Mouse (Mus musculus) left cerebral cortex, postnatal 36 days (tissue): ENCODE results near the gene Dpf2. TPM values are rescaled to one million over a fixed set of nuclear protein-coding genes. Genes with fewer than 3 reads are reported as not detected.
"Not testable (repeated sequence)": the region's sequence is repeated elsewhere in the genome, so short reads cannot be mapped to it uniquely, and the experiment has no call there.

Experiments used
- DNase-seq, 2 experiments: peaks; one replicate each; pipeline ENCODE4 v3.0.0; 2021 to 2022; ENCODE audit warnings: low spot score in 2 of 2, mixed read lengths in 1 of 2
- intact Hi-C: fragments of 180-260 bp; cut with DNase I; formaldehyde crosslinking; loops from one replicate; pipeline ENCODE4 v1.15.1; 2025
- total RNA-seq, 2 experiments: library from RNA; stranded (reverse); gene quantifications; 2 replicates each; pipeline ENCODE4 v1.2.3; 2021

Gene Dpf2
- total RNA-seq, 2 experiments from 2014 or later = 77.5 to 96.5 TPM

DNA sequence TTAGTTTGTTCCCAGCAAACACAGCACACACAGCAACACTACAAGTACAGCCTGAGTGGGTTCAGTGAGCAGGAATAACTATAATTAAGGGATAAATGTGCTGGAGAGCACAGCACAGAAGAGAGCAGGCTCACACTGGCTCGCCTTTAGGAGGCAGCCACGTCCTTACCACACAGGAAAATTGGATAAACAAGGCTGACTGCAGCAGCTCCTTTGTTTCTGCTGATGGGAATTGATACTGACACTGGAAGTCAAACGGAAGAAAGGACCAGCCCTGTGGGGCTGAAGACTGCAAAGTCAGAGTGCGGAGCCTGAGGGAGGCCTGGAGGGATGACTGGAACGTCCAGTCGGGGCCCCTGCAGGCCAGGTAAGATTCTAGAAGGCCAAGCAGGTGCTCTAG, 2.6 kb downstream of the Dpf2 start:
- no peak for DNase-seq
- intact Hi-C loops = no loop called here

DNA sequence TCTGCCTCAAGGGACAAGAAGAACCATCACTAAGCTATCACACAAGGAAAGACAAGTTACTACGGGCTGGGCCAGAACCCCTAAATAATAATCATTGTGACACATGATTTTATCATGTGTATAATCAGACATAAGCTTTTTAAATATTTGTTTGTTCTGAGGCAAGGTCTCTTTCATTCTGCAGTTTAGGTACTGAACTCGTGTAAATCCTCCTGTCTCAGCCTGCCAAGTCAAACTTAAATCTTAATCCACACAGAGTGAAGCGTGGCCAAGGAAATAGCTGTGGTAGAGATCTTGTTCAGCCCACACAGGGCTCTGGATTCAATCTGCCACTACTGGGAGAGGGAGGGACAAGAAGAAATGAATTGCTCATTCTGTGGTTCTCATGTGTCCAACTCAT, 5.5 kb downstream of the Dpf2 start:
- intact Hi-C loops = no loop called here
- DNase-seq = no peak

DNA sequence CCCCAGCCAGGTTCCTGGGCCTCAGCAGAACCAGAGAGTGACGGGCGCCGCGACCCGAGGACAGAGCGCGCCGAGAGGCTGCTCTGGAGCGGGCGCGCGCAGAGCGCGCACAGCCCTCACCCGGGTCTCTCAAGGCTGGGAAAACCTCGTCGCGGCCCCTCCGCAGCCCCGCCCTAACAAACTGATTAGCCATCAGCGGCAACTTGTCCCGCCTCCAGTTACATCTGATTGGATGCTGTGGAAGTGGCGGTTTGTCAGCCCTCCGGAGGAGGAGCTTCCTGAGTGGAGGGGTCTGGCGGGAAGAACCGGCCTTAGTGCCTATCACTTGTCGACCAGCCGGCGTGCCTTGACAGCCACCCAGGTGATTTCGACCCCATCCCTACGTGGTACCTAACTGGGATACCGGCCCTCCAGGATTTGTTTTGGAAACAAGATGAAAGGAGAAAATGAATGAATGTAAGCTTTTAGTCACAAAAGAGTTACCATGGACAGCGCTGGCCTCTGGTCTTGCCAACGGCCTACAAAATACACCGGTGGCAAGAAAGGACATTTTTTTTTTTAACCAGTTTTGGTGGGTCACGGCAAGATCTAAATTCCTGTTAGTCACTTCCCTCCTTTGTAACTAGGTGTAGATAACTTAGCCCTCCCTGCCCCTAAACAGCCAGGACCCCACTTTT, 18.7 kb downstream of the Dpf2 start, which contains the start of gene Tigd3:
Gene Tigd3 (minus strand): TSS at position 148 of the 677 bp plus-strand sequence.
- DNase-seq = peak; percentile 91 to 94
- intact Hi-C loops = no loop called here

GRCm38 (mm10) chr19:5893282-5894001, 19.4 kb downstream of the Dpf2 start:
- intact Hi-C loops = no loop called here
- DNase-seq = no peak

DNA sequence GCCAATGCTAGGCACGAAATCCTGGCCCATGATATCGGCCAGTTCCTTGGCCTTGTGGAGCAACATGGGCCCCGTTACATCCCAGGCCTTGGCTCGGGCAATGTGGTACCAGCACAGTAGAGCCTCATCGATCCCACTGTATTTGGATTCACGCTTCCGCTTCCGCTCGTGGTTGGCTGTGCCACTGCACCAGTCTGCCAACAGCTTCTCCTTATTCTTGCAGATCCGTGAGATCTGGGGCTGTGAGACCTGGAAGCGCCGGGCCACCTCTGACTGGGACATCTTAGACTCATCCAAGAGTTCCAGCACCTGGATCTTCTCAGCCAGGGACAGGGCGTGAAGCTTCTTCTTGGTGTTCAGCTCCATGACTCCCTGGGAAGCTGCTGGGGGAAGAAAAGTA, 20.1 kb downstream of the Dpf2 start:
- intact Hi-C loops = no loop called here
- no peak for DNase-seq

DNA sequence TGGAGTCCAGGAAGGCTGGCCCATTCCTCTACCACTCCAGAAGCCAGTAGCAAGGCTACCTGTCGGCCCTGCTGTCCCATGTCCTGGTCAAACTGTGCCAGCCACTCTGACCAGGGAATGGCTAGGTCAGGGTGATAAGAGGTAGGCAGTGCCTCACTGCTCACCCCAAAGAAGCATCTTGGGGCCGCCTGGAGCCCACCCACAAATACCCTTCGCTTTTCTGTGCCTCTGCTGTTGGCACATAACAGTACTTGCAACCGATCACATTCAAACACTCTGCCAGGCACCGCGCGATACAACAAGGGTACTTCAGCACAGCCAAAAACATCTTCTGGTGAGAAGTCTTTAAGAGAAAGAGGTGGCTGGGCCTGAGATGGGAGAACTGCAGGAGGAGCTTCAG, 20.5 kb downstream of the Dpf2 start:
- intact Hi-C loops = no loop called here
- no peak for DNase-seq

GRCm38 (mm10) chr19:5891521-5892258, 21.1 kb downstream of the Dpf2 start:
- intact Hi-C loops = no loop called here
- no peak for DNase-seq

DNA sequence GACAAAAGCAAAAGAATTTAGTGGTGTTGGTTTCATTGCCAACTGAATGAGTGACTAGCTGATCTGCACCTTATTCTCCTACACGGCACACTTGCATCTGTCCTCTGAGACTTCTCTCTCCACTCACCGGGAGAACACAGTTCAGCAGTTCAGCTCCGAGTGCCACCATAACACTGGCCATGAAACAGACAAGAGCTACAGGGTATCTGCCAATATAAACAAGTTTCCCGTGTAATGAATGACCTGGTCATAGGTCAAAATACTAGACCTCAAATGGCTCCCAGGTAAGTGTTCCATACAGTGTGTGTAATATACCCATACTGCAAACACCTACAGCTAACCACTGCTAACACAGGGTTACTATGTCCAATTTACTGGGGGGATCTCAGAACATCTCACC, 23.6 kb downstream of the Dpf2 start:
- no peak for DNase-seq
- intact Hi-C loops = no loop called here

DNA sequence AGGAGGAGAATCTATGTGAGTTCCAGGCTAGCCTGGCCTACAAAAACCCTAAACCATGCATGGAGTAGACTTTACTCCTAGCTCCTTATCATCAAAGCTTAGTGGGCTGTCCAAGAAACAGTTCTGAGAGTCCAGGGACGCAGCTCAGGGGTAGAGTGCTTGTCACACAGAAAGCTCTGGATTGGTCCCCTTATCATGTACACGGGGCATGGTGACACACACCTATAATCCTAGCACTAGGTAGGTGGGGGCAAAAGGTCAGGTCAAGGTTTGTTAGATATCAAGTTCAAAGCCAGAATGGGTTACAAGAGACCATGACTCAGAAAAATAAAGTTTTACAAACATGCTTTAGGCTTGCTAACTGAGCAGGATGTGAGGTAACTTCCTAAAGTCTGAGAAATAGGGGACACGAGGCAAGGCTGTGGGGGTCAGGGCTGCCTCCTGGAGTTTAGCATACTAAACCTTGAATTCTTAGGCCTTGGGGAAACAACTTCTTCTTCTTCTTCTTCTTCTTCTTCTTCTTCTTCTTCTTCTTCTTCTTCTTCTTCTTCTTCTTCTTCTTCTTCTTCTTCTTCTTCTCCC, 25.5 kb downstream of the Dpf2 start:
- DNase-seq = no peak
- intact Hi-C loops = no loop called here

DNA sequence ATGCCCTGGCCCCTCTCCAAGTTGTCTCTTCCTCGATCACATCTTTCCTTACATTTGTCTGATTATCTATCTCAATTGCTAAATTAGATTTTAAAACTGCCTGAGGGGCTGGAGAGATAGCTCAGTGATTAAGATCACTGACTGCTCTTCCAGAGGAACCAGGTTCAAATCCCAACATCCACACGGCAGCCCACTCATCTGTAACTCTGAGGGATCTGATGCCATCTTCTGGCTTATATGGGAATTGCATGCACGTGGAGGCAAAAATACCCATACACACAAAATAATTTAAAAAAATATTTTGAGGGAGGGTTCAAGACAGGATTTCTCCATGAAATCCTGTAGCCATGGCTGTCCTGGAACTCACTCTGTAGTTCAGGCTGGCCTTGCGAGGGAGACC, 27.0 kb downstream of the Dpf2 start:
- no peak for DNase-seq

DNA sequence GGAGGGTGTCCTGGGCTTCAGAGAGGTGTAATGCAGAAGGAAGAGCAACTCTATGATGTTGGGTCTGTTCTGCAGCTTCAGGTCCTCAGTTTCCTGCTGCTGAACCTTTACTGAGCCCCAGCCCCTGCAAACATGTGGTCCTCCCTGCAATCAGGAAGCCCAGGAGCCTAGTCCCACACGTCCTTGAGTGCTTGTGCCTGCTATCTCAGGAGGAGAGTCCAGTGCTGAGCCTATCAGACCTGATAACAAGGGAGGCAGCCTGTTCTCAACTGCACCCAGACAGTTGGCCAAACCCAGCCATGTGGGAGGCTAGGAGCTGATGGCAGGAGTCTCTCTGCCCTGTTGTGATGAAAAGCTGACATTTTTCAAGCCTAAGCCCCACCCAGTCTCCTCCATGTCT, 28.9 kb downstream of the Dpf2 start:
- intact Hi-C loops = no loop called here
- no peak for DNase-seq

More for the DNA sequence above, 27.0 kb downstream of the Dpf2 start:
- intact Hi-C loops = no loop called here

GRCm38 (mm10) chr19:5882079-5882478, 30.7 kb downstream of the Dpf2 start:
- intact Hi-C loops, DNase-seq: not testable (repeated sequence)

GRCm38 (mm10) chr19:5881155-5881554, 31.7 kb downstream of the Dpf2 start:
- DNase-seq = no peak
- intact Hi-C loops = no loop called here

DNA sequence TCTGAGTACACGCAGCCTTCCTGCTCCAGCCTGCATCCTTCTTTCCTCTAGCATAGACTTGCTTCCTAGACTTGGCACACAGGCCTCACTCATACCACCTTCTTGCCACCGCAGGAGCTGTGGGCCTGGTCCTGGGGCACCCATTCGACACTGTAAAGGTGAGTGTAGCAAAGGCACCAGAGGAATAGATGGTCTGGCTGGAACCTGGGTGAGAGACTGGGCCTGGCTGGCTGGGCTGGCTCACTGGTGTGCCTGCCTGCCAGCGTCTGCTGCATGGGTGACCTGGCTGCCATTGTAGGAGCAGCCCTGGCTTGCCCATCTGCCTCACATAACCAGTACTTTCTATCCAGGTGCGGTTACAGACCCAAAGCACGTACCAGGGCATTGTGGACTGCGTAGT, 33.1 kb downstream of the Dpf2 start:
- intact Hi-C loops = loop anchor here (2.0 to 10.0 kb wide), 2 partner anchors 93 to 165 kb away; no protein-coding TSS in a partner anchor
- DNase-seq = no peak

DNA sequence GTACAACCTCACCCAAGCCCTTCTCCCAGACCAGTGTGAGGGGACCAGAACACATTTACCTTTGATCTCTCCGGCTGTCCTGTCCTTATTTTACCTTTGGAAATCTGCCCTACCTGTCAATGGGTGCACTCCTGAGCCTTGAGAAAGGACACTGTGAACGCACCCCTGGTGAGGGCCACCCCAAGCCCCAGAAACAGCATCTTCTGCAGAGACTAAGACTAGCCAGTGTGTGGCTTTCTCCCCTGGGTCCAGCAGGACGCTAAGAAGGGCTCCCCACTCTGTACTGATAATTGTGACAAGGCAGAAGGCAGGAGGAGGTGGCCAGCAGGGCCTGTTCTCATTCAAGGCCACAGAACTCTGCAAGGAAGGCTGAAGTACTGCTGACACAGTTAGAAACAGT, 33.9 kb downstream of the Dpf2 start:
- intact Hi-C loops = loop anchor here (2.0 to 10.0 kb wide), 2 partner anchors 92 to 164 kb away; no protein-coding TSS in a partner anchor
- DNase-seq = no peak

DNA sequence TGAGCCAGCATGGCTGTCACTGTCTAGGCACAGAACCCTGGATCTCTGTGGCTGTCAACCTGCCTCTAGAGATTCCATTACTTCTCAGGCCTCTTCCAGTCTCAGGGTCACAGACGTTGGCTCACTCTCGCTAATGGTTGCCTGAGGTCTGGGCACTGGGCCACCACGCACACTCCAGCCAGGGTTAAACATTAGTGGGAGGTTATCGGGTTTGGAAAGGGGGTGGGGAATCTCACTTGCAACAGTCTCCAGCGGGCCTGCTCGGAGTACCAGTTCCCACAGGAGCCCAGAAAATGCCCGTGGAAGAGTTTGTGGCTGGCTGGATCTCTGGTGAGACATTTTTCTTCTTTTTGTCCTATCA, 34.5 kb downstream of the Dpf2 start:
- no peak for DNase-seq
- intact Hi-C loops = loop anchor here (2.0 to 10.0 kb wide), 2 partner anchors 92 to 164 kb away; no protein-coding TSS in a partner anchor

DNA sequence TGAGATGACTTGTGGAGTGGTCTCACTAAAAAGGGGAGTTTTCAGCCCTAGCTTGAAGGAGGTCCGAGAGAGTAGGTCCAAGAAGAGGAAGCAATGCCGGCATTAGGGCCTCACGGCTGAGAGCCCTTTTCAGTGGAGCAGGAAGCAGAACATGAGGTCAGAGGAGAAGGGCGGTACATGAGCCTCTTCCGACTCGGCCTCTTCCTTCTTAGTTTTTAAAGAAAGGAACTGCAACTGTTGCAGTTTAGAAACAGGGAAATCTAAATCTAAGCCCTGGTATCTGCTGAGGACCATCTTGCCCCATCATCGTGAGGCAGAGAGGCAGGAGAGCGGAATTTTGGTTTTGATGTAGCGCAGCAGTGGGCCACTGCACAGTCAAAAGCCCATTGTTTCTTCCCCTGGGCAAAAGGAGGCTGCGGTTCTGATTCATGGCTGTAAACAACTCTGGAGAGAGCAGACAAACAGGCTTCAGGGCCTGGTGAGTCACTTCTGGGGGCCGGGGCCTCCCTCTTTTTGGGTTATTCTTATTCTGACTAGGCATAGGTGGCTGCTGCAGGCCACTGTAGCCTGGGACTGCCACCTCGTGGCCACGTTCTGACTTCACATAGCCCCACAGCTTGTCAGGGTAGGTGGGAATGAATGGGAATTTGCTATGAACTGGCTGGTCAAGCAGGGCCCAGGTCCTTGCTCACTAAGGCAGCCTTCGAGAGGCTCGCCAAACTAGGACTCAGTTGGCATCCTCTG, 35.0 kb downstream of the Dpf2 start, which contains the start of gene Slc25a45:
Gene Slc25a45 (plus strand): TSS at position 191 of the 744 bp plus-strand sequence.
- intact Hi-C loops = loop anchor here (2.0 to 10.0 kb wide), 2 partner anchors 91 to 163 kb away; no protein-coding TSS in a partner anchor
- DNase-seq = peak; percentile 69 to 70

- peak; percentile 89 to 90 for DNase-seq
- intact Hi-C loops = loop anchor here (10.0 kb wide), 1 partner anchor 160 kb away; no protein-coding TSS in a partner anchor
Measured at GRCm38 (mm10) chr19:5874969-5875480, 37.8 kb downstream of the Dpf2 start, which contains the start of gene Frmd8. Frmd8 (minus strand) TSS chr19:5875274.
